8 mouse cellular contexts compared by ENCODE assay signal in genomic region chr4:43493186-43493845, GRCm38 (mm10). TPM values are rescaled to one million over a fixed set of nuclear protein-coding genes. Genes with fewer than 3 reads are reported as not detected.
DNase-seq lines count a peak whose midpoint lies in the region; ATAC-seq and TF ChIP-seq lines count a peak whose summit lies in the region.

No protein-coding gene starts in this region.

- no peaks in the 10 kb centered on the region for H3K9me3 ChIP-seq in embryonic facial prominence, embryonic 14.5 days (ENCODE audit: control insufficient read depth, low read length)
- no peaks in the 10 kb centered on the region for H3K9me3 ChIP-seq in limb, embryonic 14.5 days (ENCODE audit: control insufficient read depth, low read length)
- no peaks in the 10 kb centered on the region; the same call in 1 of the 2 replicates for H3K9me3 ChIP-seq in midbrain, embryonic 16.5 days (replicated peaks; ENCODE audit: control insufficient read depth, low read length, poor library complexity, severe bottlenecking)

- peak overlapping the region; percentile 80 for H3K27ac ChIP-seq in bone marrow, adult 2 months (ENCODE audit: control insufficient read depth, insufficient read depth, low read depth, low read length, poor library complexity)
- H3K27ac ChIP-seq in embryonic facial prominence, embryonic 14.5 days (replicated peaks; ENCODE audit: low read depth, low read length), result peak overlapping the region; percentile 91
- peak overlapping the region; percentile 87 for H3K27ac ChIP-seq in limb, embryonic 14.5 days (replicated peaks; ENCODE audit: low read depth, low read length)
- H3K27ac ChIP-seq in midbrain, embryonic 16.5 days (ENCODE audit: low read length), result peak overlapping the region; percentile 93
- peak overlapping the region; percentile 94 for H3K27ac ChIP-seq in spleen, adult 2 months (ENCODE audit: insufficient read depth, low read length)

- ATAC-seq in embryonic facial prominence, embryonic 14.5 days (ENCODE audit: low read depth), result peak; percentile 91
- peak; percentile 91 for ATAC-seq in limb, embryonic 14.5 days (ENCODE audit: low FRiP score, low read depth)
- ATAC-seq in midbrain, embryonic 16.5 days, result peak; percentile 92

- no peak for TF ChIP-seq CTCF in bone marrow, adult 2 months (IDR thresholded peaks at IDR 0.05; ENCODE audit: control insufficient read depth, insufficient read depth, low read length)
- no peak for TF ChIP-seq CTCF in spleen, adult 2 months (IDR thresholded peaks at IDR 0.05; ENCODE audit: extremely low read depth, insufficient read depth, insufficient read length, insufficient replicate concordance)

- peaks cover 15% of the 10 kb centered on the region; the same call in 1 of the 2 replicates for H3K36me3 ChIP-seq in embryonic facial prominence, embryonic 14.5 days (ENCODE audit: control insufficient read depth, insufficient read depth, low read length)
- peaks cover 26% of the 10 kb centered on the region for H3K36me3 ChIP-seq in limb, embryonic 14.5 days (ENCODE audit: control insufficient read depth, insufficient read depth, low read length)
- no peaks in the 10 kb centered on the region; the same call in 1 of the 2 replicates for H3K36me3 ChIP-seq in midbrain, embryonic 16.5 days (ENCODE audit: control insufficient read depth, insufficient read depth, low read length)
- H3K36me3 ChIP-seq in spleen, adult 2 months (ENCODE audit: control insufficient read depth, insufficient read depth, low read length), result 0 out of 2 replicates have a peak, but pooled peaks cover 2% of the 10 kb centered on the region

- peak; percentile 97 for DNase-seq in A20 (ENCODE audit: low read depth, low spot score)
- peak; percentile 98 for DNase-seq in embryonic facial prominence, embryonic 14.5 days (ENCODE audit: low spot score)
- peak; percentile 97 for DNase-seq in heart, adult 8-10 months (ENCODE audit: low spot score)
- DNase-seq in kidney, adult 9 months, result peak; percentile 98
- peak; percentile 96 for DNase-seq in limb, embryonic 14.5 days (ENCODE audit: low spot score)
- DNase-seq in spleen, adult 2 months (ENCODE audit: low read depth in 1 of 2, low spot score in 2 of 2), result peak; percentile 90 to 95

- peak overlapping the region; percentile 80 for H3K9ac ChIP-seq in embryonic facial prominence, embryonic 14.5 days (ENCODE audit: low read depth, low read length)
- H3K9ac ChIP-seq in limb, embryonic 14.5 days (ENCODE audit: low read depth, low read length, severe bottlenecking), result peak overlapping the region; percentile 63
- H3K9ac ChIP-seq in midbrain, embryonic 16.5 days (ENCODE audit: low read depth, low read length), result peak overlapping the region; percentile 85

- H3K4me1 ChIP-seq in bone marrow, adult 2 months (ENCODE audit: control insufficient read depth, insufficient read depth, low read length), result peaks cover 4% of the 10 kb centered on the region; the same call in 1 of the 2 replicates
- H3K4me1 ChIP-seq in embryonic facial prominence, embryonic 14.5 days (ENCODE audit: control insufficient read depth, insufficient read depth, low read length), result peaks cover 11% of the 10 kb centered on the region
- peaks cover 19% of the 10 kb centered on the region for H3K4me1 ChIP-seq in limb, embryonic 14.5 days (ENCODE audit: control insufficient read depth, insufficient read depth, low read length)
- peaks cover 13% of the 10 kb centered on the region for H3K4me1 ChIP-seq in midbrain, embryonic 16.5 days (ENCODE audit: control insufficient read depth, insufficient read depth, low read length)
- peaks cover 2% of the 10 kb centered on the region; the same call in 1 of the 2 replicates for H3K4me1 ChIP-seq in spleen, adult 2 months (ENCODE audit: control insufficient read depth, insufficient read depth, insufficient read length)

- H3K4me3 ChIP-seq in bone marrow, adult 2 months (replicated peaks; ENCODE audit: control insufficient read depth, low read depth, low read length), result peak overlapping the region; percentile 65
- H3K4me3 ChIP-seq in embryonic facial prominence, embryonic 14.5 days (ENCODE audit: low read depth, low read length), result peak overlapping the region; percentile 77
- peak overlapping the region; percentile 52 for H3K4me3 ChIP-seq in limb, embryonic 14.5 days (replicated peaks; ENCODE audit: low read length)
- peak overlapping the region; percentile 81 for H3K4me3 ChIP-seq in midbrain, embryonic 16.5 days (ENCODE audit: low read depth, low read length)
- peak overlapping the region; percentile 98 for H3K4me3 ChIP-seq in spleen, adult 2 months (ENCODE audit: extremely low read depth, insufficient read depth, insufficient read length)

- peak overlapping the region; percentile 70 for H3K4me2 ChIP-seq in embryonic facial prominence, embryonic 14.5 days (ENCODE audit: low read depth, low read length)
- peak overlapping the region; percentile 73 for H3K4me2 ChIP-seq in limb, embryonic 14.5 days (replicated peaks; ENCODE audit: low read depth, low read length, severe bottlenecking)
- peak overlapping the region; percentile 74 for H3K4me2 ChIP-seq in midbrain, embryonic 16.5 days (ENCODE audit: low read length)

- H3K27me3 ChIP-seq in embryonic facial prominence, embryonic 14.5 days (replicated peaks; ENCODE audit: control insufficient read depth, insufficient read depth, low read length), result no peaks in the 10 kb centered on the region
- no peaks in the 10 kb centered on the region for H3K27me3 ChIP-seq in limb, embryonic 14.5 days (ENCODE audit: control insufficient read depth, insufficient read depth, low read length)
- H3K27me3 ChIP-seq in midbrain, embryonic 16.5 days (ENCODE audit: control insufficient read depth, insufficient read depth, low read depth, low read length), result 0 out of 2 replicates have a peak, but pooled peaks cover 3% of the 10 kb centered on the region
- H3K27me3 ChIP-seq in spleen, adult 2 months (ENCODE audit: control insufficient read depth, insufficient read depth, low read length), result no peaks in the 10 kb centered on the region

- under 1% methylated on average over 47 of the region's 47 CpGs for WGBS in bone marrow, adult 2 months
- 1% methylated on average over 35 of the region's 47 CpGs for WGBS in embryonic facial prominence, embryonic 14.5 days
- under 1% methylated on average over 47 of the region's 47 CpGs for WGBS in limb, embryonic 14.5 days
- WGBS in midbrain, embryonic 16.5 days, result under 1% methylated on average over 47 of the region's 47 CpGs
- WGBS in spleen, adult 2 months, result under 1% methylated on average over 47 of the region's 47 CpGs

- TF ChIP-seq POLR2A in bone marrow, adult 2 months (IDR thresholded peaks at IDR 0.05; ENCODE audit: borderline replicate concordance, control insufficient read depth, low read depth, low read length), result peak; percentile 83; the same call in 1 of the 2 replicates
- peak; percentile 87; the same call in 1 of the 2 replicates for TF ChIP-seq POLR2A in limb, embryonic 14.5 days (IDR thresholded peaks at IDR 0.05; ENCODE audit: borderline replicate concordance, extremely low read depth, insufficient read depth, insufficient read length)
- peak; percentile 82 for TF ChIP-seq POLR2A in spleen, adult 2 months (IDR thresholded peaks at IDR 0.05; ENCODE audit: low read depth, low read length)

RNA-seq across cellular contexts. Expression of gene Ccdc107, which starts 0.6 kb away (rescaled TPM):
- 37.7 and 76.5 TPM in 2 replicates for polyA plus RNA-seq in bone marrow, adult 2 months (2011; ENCODE audit: insufficient read depth, insufficient read length, low replicate concordance, missing spikeins)
- 64.5 and 68.2 TPM in 2 replicates for polyA plus RNA-seq in embryonic facial prominence, embryonic 14.5 days (2014; fragmentation: Nextera tagmentation; extraction: Ambion mirVana)
- total RNA-seq in heart, adult 8-10 months (2022), result 10 to 100 TPM; 28.7 to 39.4 (median 32.4) TPM
- 118 and 175 TPM in 2 replicates for polyA plus RNA-seq in limb, embryonic 14.5 days (2012; rRNA removed)
- 78.8 and 92.8 TPM in 2 replicates for polyA plus RNA-seq in limb, embryonic 14.5 days (2014; fragmentation: Nextera tagmentation; extraction: Ambion mirVana)
- 81.1 and 90.3 TPM in 2 replicates for polyA plus RNA-seq in midbrain, embryonic 16.5 days (2015; fragmentation: Nextera tagmentation; extraction: Ambion mirVana)
- polyA plus RNA-seq in spleen, adult 2 months (2012; rRNA removed), result 85.4 and 191 TPM in 2 replicates

RNA-seq across cellular contexts. Expression of gene Arhgef39, which starts 6.2 kb away (rescaled TPM):
- 88.6 and 105 TPM in 2 replicates for polyA plus RNA-seq in bone marrow, adult 2 months (2011; ENCODE audit: insufficient read depth, insufficient read length, low replicate concordance, missing spikeins)
- 22.3 and 29.5 TPM in 2 replicates for polyA plus RNA-seq in embryonic facial prominence, embryonic 14.5 days (2014; fragmentation: Nextera tagmentation; extraction: Ambion mirVana)
- total RNA-seq in heart, adult 8-10 months (2022), result not detected
- polyA plus RNA-seq in limb, embryonic 14.5 days (2012; rRNA removed), result 84.9 and 108 TPM in 2 replicates
- 25.2 and 27.6 TPM in 2 replicates for polyA plus RNA-seq in limb, embryonic 14.5 days (2014; fragmentation: Nextera tagmentation; extraction: Ambion mirVana)
- 4.4 and 7.3 TPM in 2 replicates for polyA plus RNA-seq in midbrain, embryonic 16.5 days (2015; fragmentation: Nextera tagmentation; extraction: Ambion mirVana)
- 12.7 and 16.8 TPM in 2 replicates for polyA plus RNA-seq in spleen, adult 2 months (2012; rRNA removed)

RNA-seq across cellular contexts. Expression of gene Sit1, which starts 9.8 kb away (rescaled TPM):
- 1.1 TPM in 1 of 2 replicates, not detected in the other for polyA plus RNA-seq in bone marrow, adult 2 months (2011; ENCODE audit: insufficient read depth, insufficient read length, low replicate concordance, missing spikeins)
- polyA plus RNA-seq in embryonic facial prominence, embryonic 14.5 days (2014; fragmentation: Nextera tagmentation; extraction: Ambion mirVana), result not detected in 2 replicates
- total RNA-seq in heart, adult 8-10 months (2022), result not detected
- not detected in 2 replicates for polyA plus RNA-seq in limb, embryonic 14.5 days (2012; rRNA removed)
- not detected in 2 replicates for polyA plus RNA-seq in limb, embryonic 14.5 days (2014; fragmentation: Nextera tagmentation; extraction: Ambion mirVana)
- polyA plus RNA-seq in midbrain, embryonic 16.5 days (2015; fragmentation: Nextera tagmentation; extraction: Ambion mirVana), result not detected in 2 replicates
- 15.3 and 17.1 TPM in 2 replicates for polyA plus RNA-seq in spleen, adult 2 months (2012; rRNA removed)

RNA-seq across cellular contexts. Expression of gene Car9, which starts 13.4 kb away (rescaled TPM):
- 1.5 TPM in 1 of 2 replicates, not detected in the other for polyA plus RNA-seq in bone marrow, adult 2 months (2011; ENCODE audit: insufficient read depth, insufficient read length, low replicate concordance, missing spikeins)
- 0.43 and 1.1 TPM in 2 replicates for polyA plus RNA-seq in embryonic facial prominence, embryonic 14.5 days (2014; fragmentation: Nextera tagmentation; extraction: Ambion mirVana)
- 1 to 10 TPM in 1 of 4 experiments, under 1 TPM in 3; 0.25 to 1.0 (median 0.52) TPM for total RNA-seq in heart, adult 8-10 months (2022)
- 4.9 TPM in 2 replicates for polyA plus RNA-seq in limb, embryonic 14.5 days (2012; rRNA removed)
- 1.0 and 1.2 TPM in 2 replicates for polyA plus RNA-seq in limb, embryonic 14.5 days (2014; fragmentation: Nextera tagmentation; extraction: Ambion mirVana)
- polyA plus RNA-seq in midbrain, embryonic 16.5 days (2015; fragmentation: Nextera tagmentation; extraction: Ambion mirVana), result 0.21 TPM in 1 of 2 replicates, not detected in the other
- polyA plus RNA-seq in spleen, adult 2 months (2012; rRNA removed), result 2.0 TPM in 2 replicates

RNA-seq across cellular contexts. Expression of gene Tpm2, which starts 30.2 kb away (rescaled TPM):
- polyA plus RNA-seq in bone marrow, adult 2 months (2011; ENCODE audit: insufficient read depth, insufficient read length, low replicate concordance, missing spikeins), result 60.9 and 83.6 TPM in 2 replicates
- 811 and 1,069 TPM in 2 replicates for polyA plus RNA-seq in embryonic facial prominence, embryonic 14.5 days (2014; fragmentation: Nextera tagmentation; extraction: Ambion mirVana)
- total RNA-seq in heart, adult 8-10 months (2022), result 10 to 100 TPM; 25.4 to 34.9 (median 31.1) TPM
- 206 and 361 TPM in 2 replicates for polyA plus RNA-seq in limb, embryonic 14.5 days (2012; rRNA removed)
- 382 and 495 TPM in 2 replicates for polyA plus RNA-seq in limb, embryonic 14.5 days (2014; fragmentation: Nextera tagmentation; extraction: Ambion mirVana)
- 7.3 and 8.3 TPM in 2 replicates for polyA plus RNA-seq in midbrain, embryonic 16.5 days (2015; fragmentation: Nextera tagmentation; extraction: Ambion mirVana)
- polyA plus RNA-seq in spleen, adult 2 months (2012; rRNA removed), result 11.8 and 13.8 TPM in 2 replicates

Comparison
In these comparisons a context has a peak if more than half of its experiments do, and no peak if none do; other contexts are left out.
1. Peak in every context shown above with its lines: DNase-seq, ATAC-seq, H3K4me3 ChIP-seq and H3K27ac ChIP-seq.